Mouse (Mus musculus) liver, embryonic 16.5 days (tissue): Measurements from ENCODE around the gene Cnbd2. TPM values are rescaled to one million over a fixed set of nuclear protein-coding genes. Genes with fewer than 3 reads are reported as not detected.

Experiments used
- ATAC-seq: fragments of 200-750 bp; cut with Nextera tagmentation; 2 replicates; pipeline ENCODE4 v1.8.0; 2017; ENCODE audit warnings: low read depth, mild to moderate bottlenecking, moderate number of reproducible peaks, moderate library complexity
- H3K27ac ChIP-seq: fragments of 300-500 bp; sonication (generic); 2 replicates; pipeline ENCODE4 v1.5.1; 2014; ENCODE audit warnings: mild to moderate bottlenecking, low read length
- H3K27me3 ChIP-seq: fragments of 300-500 bp; sonication (generic); 2 replicates; pipeline ENCODE4 v1.6.1; 2014; ENCODE audit warnings: low read depth, low read length, mixed read lengths; ENCODE audit not compliant: control insufficient read depth, insufficient read depth
- H3K36me3 ChIP-seq: fragments of 300-500 bp; sonication (generic); 2 replicates; pipeline ENCODE4 v1.6.1; 2014; ENCODE audit warnings: mild to moderate bottlenecking; ENCODE audit not compliant: control insufficient read depth, insufficient read depth
- H3K4me1 ChIP-seq: fragments of 300-500 bp; sonication (generic); 2 replicates; pipeline ENCODE4 v1.6.1; 2014; ENCODE audit warnings: low read depth, low read length, mixed read lengths; ENCODE audit not compliant: control insufficient read depth
- H3K4me2 ChIP-seq: fragments of 300-500 bp; sonication (generic); 2 replicates; pipeline ENCODE4 v1.6.1; 2014; ENCODE audit warnings: low read depth, low read length, mixed read lengths
- H3K4me3 ChIP-seq: fragments of 300-500 bp; sonication (generic); 2 replicates; pipeline ENCODE4 v1.5.1; 2014; ENCODE audit warnings: low read depth, mild to moderate bottlenecking, low read length
- H3K9ac ChIP-seq: fragments of 300-500 bp; sonication (generic); 2 replicates; pipeline ENCODE4 v1.6.1; 2014; ENCODE audit warnings: low read depth, low read length
- H3K9me3 ChIP-seq: fragments of 300-500 bp; sonication (generic); replicated peaks from 2 replicates; pipeline ENCODE4 v1.6.1; 2016; ENCODE audit warnings: low read length; ENCODE audit not compliant: control insufficient read depth
- WGBS: fragments of 180-500 bp; shearing (Covaris S2); extraction: QIAGEN DNeasy Blood & Tissue Kit; methylation state at CpG from one replicate; pipeline ENCODE4 v1.1.7; 2014; ENCODE audit not compliant: insufficient replicate concordance; 5-methylcytosine and 5-hydroxymethylcytosine counted together
- microRNA-seq: library from miRNA; unstranded; fragments of <30 nt; microRNA quantifications from one replicate; pipeline ENCODE4, GENCODE M21; 2016
- polyA plus RNA-seq: library from polyadenylated mRNA; unstranded; fragments of >200 nt; fragmentation: Nextera tagmentation; extraction: Ambion mirVana; gene quantifications from 2 replicates; pipeline ENCODE4 v1.2.1, GENCODE M21; 2015

The Cnbd2 gene
- polyA plus RNA-seq, 1 experiment from 2014 or later: 1.9 TPM

GRCm38 (mm10) chr2:156421381-156422110, 109.4 kb downstream of the Cnbd2 start:
- peak overlapping the region; percentile 67 for H3K4me2 ChIP-seq
- whole genome bisulfite sequencing: under 1% methylated on average over 35 of the region's 36 CpGs
- no peaks in the 10 kb centered on the region for H3K36me3 ChIP-seq
- ATAC-seq: peak; percentile 27; the same call in 1 of the 2 replicates
- H3K27ac ChIP-seq: no peak overlapping the region
- peaks cover 48% of the 10 kb centered on the region for H3K27me3 ChIP-seq
- H3K9ac ChIP-seq: no peak overlapping the region; the same call in 1 of the 2 replicates
- peaks cover 3% of the 10 kb centered on the region; the same call in 1 of the 2 replicates for H3K4me1 ChIP-seq
- peak overlapping the region; percentile 55 for H3K4me3 ChIP-seq
- H3K9me3 ChIP-seq: no peaks in the 10 kb centered on the region

DNA sequence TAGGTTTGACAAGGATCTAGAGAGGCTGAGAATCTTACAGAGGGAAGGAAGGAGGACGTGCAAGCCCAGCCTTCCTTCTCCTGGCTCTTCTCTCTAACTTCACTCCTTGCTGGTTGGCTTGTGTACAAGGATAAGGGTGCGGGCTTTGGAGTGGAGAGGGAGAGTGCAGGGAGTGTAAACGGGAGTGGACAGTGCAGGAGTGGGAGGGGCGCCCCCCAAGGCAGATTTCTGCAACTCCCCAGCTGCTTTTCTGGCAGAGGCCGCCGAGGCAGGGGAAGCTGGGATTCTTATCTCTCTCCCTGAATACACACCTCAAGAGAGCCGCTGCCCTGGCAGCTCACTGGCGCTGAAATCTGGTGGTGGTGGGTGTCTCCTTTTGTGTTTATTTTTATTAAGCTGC, 110.5 kb downstream of the Cnbd2 start:
- Histone ChIP-seq H3K9ac (no peak overlapping the region), H3K4me2 (no peak overlapping the region), H3K9me3 (no peaks in the 10 kb centered on the region), H3K27me3 (peaks cover 48% of the 10 kb centered on the region), H3K4me1 (peaks cover 3% of the 10 kb centered on the region; the same call in 1 of the 2 replicates), H3K4me3 (no peak overlapping the region), H3K36me3 (no peaks in the 10 kb centered on the region), H3K27ac (no peak overlapping the region)
- 3% methylated on average over 7 of the region's 8 CpGs for WGBS
- no peak for ATAC-seq

DNA sequence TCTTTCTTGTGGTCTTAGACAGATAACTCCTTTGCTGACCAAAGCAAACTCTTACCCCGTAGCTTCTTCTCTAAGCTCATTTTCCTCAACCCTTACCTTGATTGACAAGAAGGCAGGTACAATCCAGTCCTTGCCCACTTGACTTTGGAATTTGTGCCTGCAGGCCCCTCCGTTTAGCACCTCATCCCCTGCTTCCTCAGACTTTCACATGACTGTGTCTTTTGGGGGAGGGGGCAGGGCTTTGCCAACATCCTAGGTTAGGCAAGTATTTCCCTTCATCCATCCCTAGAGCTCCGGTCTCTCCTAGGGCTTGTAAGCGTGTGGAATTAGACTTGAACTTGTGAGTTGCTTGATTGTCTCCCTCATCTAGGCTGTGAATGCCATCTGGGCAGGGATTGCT, 111.6 kb downstream of the Cnbd2 start:
- Histone ChIP-seq H3K4me2 (no peak overlapping the region), H3K27me3 (peaks cover 48% of the 10 kb centered on the region), H3K4me1 (peaks cover 3% of the 10 kb centered on the region; the same call in 1 of the 2 replicates), H3K9me3 (no peaks in the 10 kb centered on the region), H3K36me3 (no peaks in the 10 kb centered on the region), H3K4me3 (no peak overlapping the region), H3K27ac (no peak overlapping the region), H3K9ac (no peak overlapping the region)
- no peak for ATAC-seq
- 51% methylated on average over 4 of the region's 4 CpGs for WGBS

Small RNA genes within 50 kb of the gene (microRNA-seq; reads per million reads assigned to microRNA genes)
- gene Gm22758: not detected
- gene Gm22759: not detected

Other genes with a start within 250 kb of the Cnbd2 start
- gene Spag4, start 247.1 kb upstream of the Cnbd2 start, polyA plus RNA-seq: 0.54 and 0.72 TPM in 2 replicates
- gene Cpne1, start 200.3 kb upstream of the Cnbd2 start, polyA plus RNA-seq: 19.4 and 22.6 TPM in 2 replicates
- gene Rbm12, start 200.3 kb upstream of the Cnbd2 start, polyA plus RNA-seq: 7.8 and 8.9 TPM in 2 replicates
- gene Gm28036, start 185.2 kb upstream of the Cnbd2 start, polyA plus RNA-seq: 5.4 and 6.2 TPM in 2 replicates
- gene Romo1, start 168.3 kb upstream of the Cnbd2 start, polyA plus RNA-seq: 180 and 191 TPM in 2 replicates
- 44.5 and 44.7 TPM in 2 replicates for gene Nfs1, start 168.1 kb upstream of the Cnbd2 start, polyA plus RNA-seq
- gene Rbm39, start 132.1 kb upstream of the Cnbd2 start, polyA plus RNA-seq: 229 and 233 TPM in 2 replicates
- 10.9 and 13.8 TPM in 2 replicates for gene Phf20, start 115.8 kb upstream of the Cnbd2 start, polyA plus RNA-seq
- 20.7 and 21.4 TPM in 2 replicates for gene Scand1, start 405 bp downstream of the Cnbd2 start, polyA plus RNA-seq
- 0.49 and 0.67 TPM in 2 replicates for gene Epb41l1, start 108.6 kb downstream of the Cnbd2 start, polyA plus RNA-seq
- 12.4 and 12.6 TPM in 2 replicates for gene Aar2, start 235.3 kb downstream of the Cnbd2 start, polyA plus RNA-seq